Mouse (Mus musculus): ENCODE data around the gene Mgat4d.

DNA sequence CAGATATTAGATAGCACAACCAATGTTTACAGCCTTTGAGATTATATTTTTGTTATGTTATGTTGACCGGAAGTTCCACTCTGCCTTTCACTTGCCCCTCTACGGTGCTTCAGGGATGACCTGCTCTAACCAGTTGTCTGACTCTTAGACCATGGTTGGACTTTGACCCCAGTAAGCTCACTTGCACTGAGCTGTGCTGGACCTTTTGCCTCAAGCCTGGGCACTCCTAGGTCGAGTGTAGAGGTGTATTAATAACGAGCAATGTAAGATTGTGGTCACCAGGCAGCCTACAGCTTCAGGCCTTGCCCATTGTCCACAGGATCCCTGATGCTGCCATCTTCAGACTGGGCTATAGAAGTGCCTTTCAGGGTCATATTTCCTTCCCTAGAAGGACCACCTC is 49.5 kb downstream of the Mgat4d start:
- TF ChIP-seq CTCF (IDR thresholded peaks at IDR 0.05; ENCODE audit: extremely low read depth, insufficient read depth, insufficient read length, insufficient replicate concordance) (no peak), POLR2A (IDR thresholded peaks at IDR 0.05; ENCODE audit: low read depth, low read length) (no peak)

All from spleen, adult 2 months (tissue).